Mouse (Mus musculus) activated CD4-positive, CD25-positive, alpha-beta regulatory T cell (primary cell): Measurements from ENCODE around the gene Pgap1. TPM values are rescaled to one million over a fixed set of nuclear protein-coding genes. Genes with fewer than 3 reads are reported as not detected.

Source experiments
- polyA plus RNA-seq, 2 experiments: library from polyadenylated mRNA; unstranded; fragments of 100-300 nt; shearing (Covaris generic); gene quantifications; one replicate each; pipeline ENCODE4 v1.2.1; 2017

Gene Pgap1
- polyA plus RNA-seq = 1 to 10 TPM; 7.4 to 8.0 TPM

DNA sequence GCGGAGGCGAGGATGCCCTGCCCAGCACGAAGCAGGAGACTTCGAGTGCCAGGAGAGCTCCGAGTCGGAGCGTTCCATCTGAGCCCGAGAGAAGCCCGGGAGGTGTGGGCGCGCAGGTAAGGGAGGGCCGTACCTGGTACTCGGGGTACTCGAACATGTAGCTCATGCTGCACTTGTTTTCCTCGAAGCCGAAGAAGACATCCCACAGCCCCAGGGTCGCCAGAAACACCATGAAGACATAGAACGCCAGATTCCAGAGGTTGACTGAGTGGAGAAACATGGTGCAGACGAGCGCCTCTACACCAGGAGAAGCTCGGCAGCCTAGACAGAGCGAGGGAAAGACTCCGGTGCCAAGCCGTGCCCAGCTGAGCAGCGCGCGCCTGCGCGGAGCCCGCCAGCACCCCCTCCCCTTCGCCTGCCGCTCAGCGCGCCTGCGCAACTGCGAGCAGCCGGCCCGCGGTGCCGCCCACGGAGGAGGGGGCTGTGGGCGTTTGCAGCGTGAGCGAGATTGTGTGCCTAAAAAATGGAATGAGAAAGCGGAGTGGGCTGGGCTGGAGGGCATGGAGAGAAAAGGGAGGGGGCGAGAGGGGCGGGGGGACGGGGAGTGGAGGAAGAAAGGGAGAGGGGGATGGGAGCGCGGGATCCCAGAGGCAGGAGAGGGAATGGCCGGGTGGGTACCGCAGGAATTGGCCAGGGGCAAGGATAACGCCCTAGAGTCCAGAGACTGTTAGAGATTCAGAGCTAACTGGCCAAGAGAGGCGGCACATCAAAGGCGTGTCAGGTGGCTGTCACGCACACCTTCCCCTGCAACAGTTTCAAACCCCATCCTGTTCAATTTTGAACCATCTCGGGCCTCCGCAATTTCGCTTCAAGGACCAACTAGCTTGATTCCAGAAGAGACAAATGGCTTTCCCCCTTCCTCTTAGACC is at the start of gene Pgap1:
Gene Pgap1 (minus strand): TSS at position 384 of the 929 bp plus-strand sequence.

DNA sequence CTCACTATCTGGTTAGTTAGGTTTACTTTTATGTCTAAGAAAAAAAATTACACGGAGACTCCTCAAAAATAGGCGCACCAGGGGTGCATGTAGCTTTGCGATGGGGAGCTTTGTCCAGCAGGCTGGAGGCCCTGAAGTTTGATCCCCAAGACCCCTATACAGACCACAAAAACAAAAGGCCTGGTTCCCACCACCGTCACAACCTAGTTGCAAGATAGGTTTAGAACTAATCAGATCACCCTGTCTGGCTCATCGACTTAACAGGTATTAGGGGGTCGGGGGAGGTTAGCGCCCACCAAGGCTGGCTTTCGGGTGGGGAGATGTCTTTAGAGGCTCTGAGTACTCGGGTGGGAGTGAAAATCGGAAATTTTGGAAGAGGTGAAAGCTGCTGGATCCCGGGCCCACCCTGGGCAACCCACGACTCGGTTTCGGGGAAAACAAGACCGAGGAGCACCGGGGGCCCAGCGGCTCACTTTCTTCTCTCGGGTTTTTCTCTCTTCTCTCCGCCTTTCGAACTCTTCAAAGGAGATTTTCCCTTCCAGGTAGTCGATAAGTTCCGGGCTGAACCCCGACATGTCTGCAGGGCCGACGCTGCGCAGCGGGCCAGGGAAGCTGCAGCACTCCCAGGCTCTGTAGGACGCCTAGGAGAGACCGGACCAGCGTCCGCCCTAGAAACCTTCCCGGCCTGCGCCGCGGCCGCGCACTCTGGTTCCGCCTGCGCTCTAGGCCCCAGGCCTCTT is 119.0 kb downstream of the Pgap1 start, which contains the start of gene Gtf3c3:
Gene Gtf3c3 (minus strand): TSS at position 632 of the 740 bp plus-strand sequence.

Other genes starting within 250 kb of the Pgap1 start
- 10 to 100 TPM; 17.2 to 20.6 TPM for gene Gtf3c3, start 118.7 kb downstream of the Pgap1 start, polyA plus RNA-seq